Mouse (Mus musculus) kidney, postnatal 0 days (tissue): ENCODE data around the gene Ssh1. TPM values are rescaled to one million over a fixed set of nuclear protein-coding genes. Genes with fewer than 3 reads are reported as not detected.

ENCODE experiments used
- ATAC-seq: fragments of 200-750 bp; cut with Nextera tagmentation; replicated peaks from 2 replicates; pipeline ENCODE4 v1.8.0; 2017; ENCODE audit warnings: low read depth, moderate number of reproducible peaks, moderate TSS enrichment, moderate library complexity; ENCODE audit not compliant: low FRiP score
- DNase-seq: peaks from one replicate; pipeline ENCODE4 v3.0.0-alpha.2; 2016; ENCODE audit warnings: low spot score
- H3K27ac ChIP-seq: fragments of 300-500 bp; sonication (generic); 2 replicates; pipeline ENCODE4 v1.5.1; 2014; ENCODE audit warnings: mild to moderate bottlenecking
- H3K27me3 ChIP-seq: fragments of 300-500 bp; sonication (generic); 2 replicates; pipeline ENCODE4 v1.6.1; 2014; ENCODE audit warnings: low read length, mixed read lengths; ENCODE audit not compliant: insufficient read depth
- H3K36me3 ChIP-seq: fragments of 300-500 bp; sonication (generic); 2 replicates; pipeline ENCODE4 v1.6.1; 2014; ENCODE audit warnings: low read length, mixed read lengths; ENCODE audit not compliant: insufficient read depth
- H3K4me1 ChIP-seq: fragments of 300-500 bp; sonication (generic); replicated peaks from 2 replicates; pipeline ENCODE4 v1.6.1; 2014; ENCODE audit warnings: antibody characterized with exemption, low read length, mixed read lengths; ENCODE audit not compliant: insufficient read depth
- H3K4me2 ChIP-seq: fragments of 300-500 bp; sonication (generic); 2 replicates; pipeline ENCODE4 v1.6.1; 2014; ENCODE audit warnings: mild to moderate bottlenecking, low read length, moderate library complexity, mixed read lengths
- H3K4me3 ChIP-seq: fragments of 300-500 bp; sonication (generic); replicated peaks from 2 replicates; pipeline ENCODE4 v1.5.1; 2014; ENCODE audit warnings: low read depth, low read length
- H3K9ac ChIP-seq: fragments of 300-500 bp; sonication (generic); 2 replicates; pipeline ENCODE4 v1.6.1; 2014; ENCODE audit warnings: low read depth, low read length
- H3K9me3 ChIP-seq: fragments of 300-500 bp; sonication (generic); replicated peaks from 2 replicates; pipeline ENCODE4 v1.6.1; 2016; ENCODE audit warnings: low read length, inconsistent platforms, mixed read lengths
- CTCF ChIP-seq: IDR thresholded peaks from 2 replicates; pipeline ENCODE4 v1.5.1; 2016; ENCODE audit warnings: antibody characterized with exemption, low read depth, mild to moderate bottlenecking, moderate library complexity
- WGBS: fragments of 180-500 bp; shearing (Covaris S2); extraction: QIAGEN DNeasy Blood & Tissue Kit; methylation state at CpG from one replicate; pipeline ENCODE4 v1.1.7; 2014; 5-methylcytosine and 5-hydroxymethylcytosine counted together
- polyA plus RNA-seq: library from polyadenylated mRNA; unstranded; fragments of >200 nt; fragmentation: Nextera tagmentation; extraction: Ambion mirVana; gene quantifications from 2 replicates; pipeline ENCODE4 v1.2.1, GENCODE M21; 2015

Gene Ssh1
- polyA plus RNA-seq, 1 experiment from 2014 or later: 10.0 TPM

DNA sequence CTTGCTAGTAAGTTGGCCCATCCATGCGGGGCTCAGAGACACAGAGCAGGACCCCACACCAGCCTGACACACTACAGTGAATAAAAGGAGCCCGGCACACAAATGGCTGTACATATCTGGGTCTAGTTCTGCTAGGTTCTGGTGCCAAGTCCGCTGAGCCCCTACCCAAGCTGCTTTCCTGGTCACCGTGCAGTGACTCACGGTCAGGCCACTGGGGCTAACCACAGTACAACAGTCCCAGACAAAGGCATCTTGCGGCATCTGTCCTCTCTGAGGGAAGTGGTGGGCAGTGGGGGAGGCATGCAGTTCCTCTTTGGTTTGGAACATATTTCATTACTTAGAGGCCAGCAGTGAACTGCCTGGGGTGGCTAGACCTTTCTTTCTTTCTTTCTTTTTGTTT, 48.6 kb downstream of the Ssh1 start:
- WGBS: 95% methylated on average over 6 of the region's 6 CpGs
- no peak for DNase-seq
- ATAC-seq: no peak
- TF ChIP-seq CTCF: no peak
- Histone ChIP-seq H3K27me3 (no peaks in the 10 kb centered on the region), H3K9me3 (no peaks in the 10 kb centered on the region), H3K4me3 (no peak overlapping the region), H3K27ac (no peak overlapping the region), H3K4me1 (no peaks in the 10 kb centered on the region), H3K36me3 (peaks cover 65% of the 10 kb centered on the region), H3K4me2 (no peak overlapping the region), H3K9ac (no peak overlapping the region)

DNA sequence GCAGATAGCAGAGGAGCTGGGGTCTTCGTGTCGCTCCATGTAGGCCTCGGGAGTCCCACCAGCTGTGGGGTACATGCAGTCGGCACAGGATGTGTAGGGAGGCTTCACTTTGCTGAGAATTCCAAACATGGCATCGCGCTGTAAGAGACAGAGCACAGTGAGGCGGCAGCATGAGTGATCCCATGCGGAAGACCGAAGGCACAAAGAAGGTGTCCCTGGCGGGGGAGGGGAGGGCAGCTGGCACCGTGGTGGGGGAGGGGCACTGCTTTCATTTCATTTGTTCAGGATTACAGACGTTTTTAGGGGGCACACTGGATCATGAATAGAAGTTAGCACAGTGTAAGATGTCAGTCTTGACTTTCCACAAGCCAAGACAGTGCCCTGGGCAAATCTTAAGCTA, 50.4 kb downstream of the Ssh1 start:
- Histone ChIP-seq H3K4me2 (no peak overlapping the region), H3K9ac (no peak overlapping the region), H3K4me1 (no peaks in the 10 kb centered on the region), H3K27ac (no peak overlapping the region), H3K36me3 (peaks cover 57% of the 10 kb centered on the region), H3K9me3 (no peaks in the 10 kb centered on the region), H3K27me3 (no peaks in the 10 kb centered on the region), H3K4me3 (no peak overlapping the region)
- no peak for ATAC-seq
- no peak for DNase-seq
- WGBS: 83% methylated on average over 12 of the region's 12 CpGs
- TF ChIP-seq CTCF: no peak

DNA sequence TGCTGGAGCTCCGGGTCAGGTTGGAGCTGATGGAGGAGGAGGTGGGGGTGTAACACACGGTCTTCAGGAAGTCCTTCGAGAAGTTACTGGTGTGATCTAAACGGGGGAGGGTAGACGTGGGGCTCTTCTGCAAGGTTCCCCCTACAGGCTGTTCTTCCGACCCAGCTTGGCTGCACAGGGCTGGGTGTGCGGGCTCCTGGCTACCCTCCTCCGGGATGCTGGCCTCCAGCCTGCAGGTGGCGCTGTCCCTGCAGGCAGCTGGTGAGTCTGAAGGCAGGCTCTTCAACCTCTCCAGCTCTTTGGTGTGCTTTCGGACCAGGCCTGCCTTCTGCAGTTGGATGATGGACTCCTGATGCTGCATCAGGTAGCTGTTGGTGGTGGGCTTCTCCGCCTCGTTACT, 51.1 kb downstream of the Ssh1 start:
- peak; percentile 36 for DNase-seq
- Histone ChIP-seq H3K9ac (no peak overlapping the region), H3K4me1 (no peaks in the 10 kb centered on the region), H3K4me2 (no peak overlapping the region), H3K36me3 (peaks cover 54% of the 10 kb centered on the region), H3K4me3 (no peak overlapping the region), H3K9me3 (no peaks in the 10 kb centered on the region), H3K27ac (no peak overlapping the region), H3K27me3 (no peaks in the 10 kb centered on the region)
- TF ChIP-seq CTCF: peak; percentile 59
- ATAC-seq: no peak
- 83% methylated on average over 12 of the region's 12 CpGs for WGBS

DNA sequence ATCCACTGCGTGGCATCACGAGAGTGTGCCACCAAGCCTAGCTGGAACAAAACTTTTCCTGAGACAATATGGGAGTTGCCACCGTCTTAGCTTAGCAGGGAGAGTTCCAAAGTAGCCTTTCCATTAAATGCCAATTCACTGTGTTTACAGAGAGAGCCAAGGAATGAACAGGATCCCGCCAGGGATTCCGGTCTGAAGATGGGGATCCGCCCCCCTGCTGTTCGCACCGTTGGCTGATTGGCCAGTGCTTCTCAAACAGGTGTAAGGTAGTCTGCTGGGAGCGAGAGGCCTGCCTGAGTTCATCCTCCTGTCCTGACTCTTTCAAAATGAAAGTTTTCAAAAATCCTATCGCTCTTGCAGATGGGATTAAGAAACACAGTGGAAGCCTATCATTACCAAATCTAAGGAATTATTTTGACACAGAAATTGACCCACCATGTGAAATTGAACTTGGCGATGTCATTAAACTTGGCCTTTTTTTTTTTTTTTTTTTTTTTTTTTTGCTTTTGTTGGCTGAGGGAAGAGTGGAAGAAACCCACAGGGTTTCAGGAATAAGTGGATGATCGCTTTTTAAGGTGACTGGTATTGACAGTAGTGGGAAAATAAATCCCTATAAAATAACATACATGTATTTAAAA, 54.3 kb downstream of the Ssh1 start:
- Histone ChIP-seq H3K4me3 (no peak overlapping the region), H3K27ac (no peak overlapping the region), H3K27me3 (no peaks in the 10 kb centered on the region), H3K4me1 (no peaks in the 10 kb centered on the region), H3K9me3 (no peaks in the 10 kb centered on the region), H3K4me2 (no peak overlapping the region), H3K9ac (no peak overlapping the region), H3K36me3 (peaks cover 32% of the 10 kb centered on the region)
- no peak for ATAC-seq
- WGBS: 65% methylated on average over 12 of the region's 12 CpGs
- no peak for TF ChIP-seq CTCF
- DNase-seq: no peak

DNA sequence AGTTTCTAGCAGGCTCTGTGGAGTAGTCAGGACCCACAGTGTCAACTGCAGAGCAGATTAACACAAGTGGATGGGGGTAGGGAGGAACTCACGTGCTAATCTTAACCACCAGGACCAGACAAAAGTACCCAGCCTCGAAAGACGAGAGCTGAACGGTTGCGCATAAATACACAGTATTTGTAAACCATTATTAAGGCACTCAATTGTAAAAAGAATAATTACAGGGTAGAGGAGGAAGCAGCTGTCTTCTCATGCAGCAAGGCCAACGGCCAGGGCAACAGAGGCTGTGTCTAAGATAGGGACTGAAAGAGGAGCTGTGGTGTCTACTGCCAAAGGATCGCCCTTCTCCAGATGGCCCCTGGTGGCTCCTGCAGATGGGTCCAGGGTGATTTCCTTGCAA, 56.0 kb downstream of the Ssh1 start:
- H3K4me2 ChIP-seq: no peak overlapping the region
- H3K4me1 ChIP-seq: no peaks in the 10 kb centered on the region
- H3K9ac ChIP-seq: no peak overlapping the region
- peaks cover 23% of the 10 kb centered on the region for H3K36me3 ChIP-seq
- no peak overlapping the region for H3K4me3 ChIP-seq
- no peak for ATAC-seq
- TF ChIP-seq CTCF: no peak
- DNase-seq: no peak
- H3K9me3 ChIP-seq: no peaks in the 10 kb centered on the region
- no peak overlapping the region for H3K27ac ChIP-seq
- 54% methylated on average over 7 of the region's 7 CpGs for WGBS
- no peaks in the 10 kb centered on the region for H3K27me3 ChIP-seq

DNA sequence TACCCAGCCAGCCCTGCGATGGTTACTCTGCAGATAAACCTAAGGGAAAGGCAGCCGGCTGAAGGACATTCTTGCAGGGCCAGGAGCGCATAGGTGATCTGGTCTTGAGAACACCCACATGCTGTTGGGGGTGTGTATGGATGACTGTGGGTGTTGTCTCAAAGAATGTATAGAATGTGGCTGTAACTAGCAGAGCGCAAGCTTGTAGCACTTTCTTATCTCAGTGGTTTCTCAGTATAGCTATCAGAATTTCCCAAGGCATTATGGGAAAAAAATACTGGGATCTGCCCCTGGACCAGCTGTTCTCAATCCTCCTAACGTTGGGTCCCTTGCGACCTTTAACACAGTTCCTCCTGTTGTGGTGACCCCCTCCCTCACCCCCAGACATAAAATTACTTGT, 59.8 kb downstream of the Ssh1 start:
- no peak for TF ChIP-seq CTCF
- no peaks in the 10 kb centered on the region for H3K27me3 ChIP-seq
- ATAC-seq: no peak
- H3K36me3 ChIP-seq: no peaks in the 10 kb centered on the region
- no peak overlapping the region for H3K9ac ChIP-seq
- H3K4me3 ChIP-seq: no peak overlapping the region
- DNase-seq: peak; percentile 39
- 56% methylated on average over 6 of the region's 6 CpGs for WGBS
- no peaks in the 10 kb centered on the region for H3K9me3 ChIP-seq
- no peaks in the 10 kb centered on the region for H3K4me1 ChIP-seq
- no peak overlapping the region for H3K4me2 ChIP-seq
- H3K27ac ChIP-seq: no peak overlapping the region

DNA sequence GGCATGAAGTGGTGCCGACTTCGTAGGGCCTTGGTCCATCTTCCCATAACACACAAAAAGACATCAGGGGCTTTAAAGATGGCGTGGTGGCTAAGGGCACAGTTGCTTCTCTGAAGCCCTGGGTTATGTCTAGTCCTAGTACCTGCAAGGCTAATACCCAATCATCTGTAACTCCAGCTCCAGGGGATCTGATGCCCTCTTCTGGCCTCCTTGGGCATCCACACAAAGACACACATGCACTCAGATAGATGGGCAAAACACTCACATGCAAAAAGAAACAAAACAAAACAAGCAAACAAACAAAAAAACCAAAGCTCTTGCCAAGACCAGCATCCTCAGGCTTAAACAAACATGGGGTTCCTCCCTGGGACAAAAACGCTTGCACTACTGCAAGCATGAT, 60.2 kb downstream of the Ssh1 start:
- Histone ChIP-seq H3K27me3 (no peaks in the 10 kb centered on the region), H3K4me1 (no peaks in the 10 kb centered on the region), H3K9me3 (no peaks in the 10 kb centered on the region; the same call in 1 of the 2 replicates), H3K36me3 (no peaks in the 10 kb centered on the region), H3K4me2 (no peak overlapping the region), H3K9ac (no peak overlapping the region), H3K4me3 (no peak overlapping the region), H3K27ac (no peak overlapping the region)
- TF ChIP-seq CTCF: peak; percentile 63
- DNase-seq (no peak), ATAC-seq (no peak)
- 76% methylated on average over 4 of the region's 4 CpGs for WGBS
